Mouse (Mus musculus) layer of hippocampus, postnatal 25 days (tissue): Measurements from ENCODE around the gene Gm5152. TPM values are rescaled to one million over a fixed set of nuclear protein-coding genes. Genes with fewer than 3 reads are reported as not detected.
"Not testable (repeated sequence)": the region's sequence is repeated elsewhere in the genome, so short reads cannot be mapped to it uniquely, and the experiment has no call there.

Source experiments
- DNase-seq, 2 experiments: peaks; one replicate each; pipeline ENCODE4 v3.0.0; 2022; ENCODE audit warnings: mixed read lengths in 2 of 2, low spot score in 1 of 2; ENCODE audit errors: extremely low spot score in 1 of 2
- total RNA-seq, 2 experiments: library from RNA; stranded (reverse); gene quantifications; 2 replicates each; pipeline ENCODE4 v1.2.3; 2021

Gene Gm5152
- total RNA-seq = not detected

DNA sequence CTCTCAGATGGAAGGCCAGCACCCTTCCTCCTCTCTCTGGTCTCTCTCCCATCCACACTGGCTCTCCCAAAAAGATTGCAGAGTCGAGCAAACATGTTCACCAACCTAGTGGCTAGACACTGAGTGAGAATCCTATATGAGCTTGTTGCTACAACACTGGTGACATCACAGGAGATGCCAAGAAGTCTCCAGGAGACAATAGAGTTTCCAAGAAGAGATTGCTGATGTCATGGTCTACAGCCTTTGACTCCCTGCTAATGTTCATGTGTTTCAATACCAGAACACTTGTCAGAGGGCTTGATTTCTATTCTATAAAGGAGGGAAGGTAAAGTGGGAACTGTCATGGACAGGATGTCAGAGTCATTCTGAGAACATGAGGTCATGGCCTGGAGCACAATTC lies at the start of gene Gm5152:
Gene Gm5152, minus strand, starts transcription at position 101 of the 400 bp plus-strand sequence.
- not testable (repeated sequence) for DNase-seq

DNA sequence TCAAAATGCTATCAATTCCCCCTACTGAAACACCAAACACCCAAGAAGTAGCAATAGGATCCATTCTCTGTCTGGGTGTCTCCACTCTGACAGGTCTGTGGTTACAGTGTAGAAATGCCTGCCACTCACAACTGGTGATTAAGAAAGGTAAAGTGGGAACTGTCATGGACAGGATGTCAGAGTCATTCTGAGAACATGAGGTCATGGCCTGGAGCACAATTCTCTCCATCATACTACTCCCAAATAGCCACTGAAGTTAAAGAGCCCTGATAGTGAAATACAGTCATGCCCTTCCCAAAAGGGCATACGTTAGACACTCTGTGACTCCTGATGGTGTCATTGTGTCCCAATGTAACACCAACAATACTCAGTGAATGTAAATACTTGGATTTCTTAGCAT lies 8.4 kb upstream of the Gm5152 start:
- not testable (repeated sequence) for DNase-seq

DNA sequence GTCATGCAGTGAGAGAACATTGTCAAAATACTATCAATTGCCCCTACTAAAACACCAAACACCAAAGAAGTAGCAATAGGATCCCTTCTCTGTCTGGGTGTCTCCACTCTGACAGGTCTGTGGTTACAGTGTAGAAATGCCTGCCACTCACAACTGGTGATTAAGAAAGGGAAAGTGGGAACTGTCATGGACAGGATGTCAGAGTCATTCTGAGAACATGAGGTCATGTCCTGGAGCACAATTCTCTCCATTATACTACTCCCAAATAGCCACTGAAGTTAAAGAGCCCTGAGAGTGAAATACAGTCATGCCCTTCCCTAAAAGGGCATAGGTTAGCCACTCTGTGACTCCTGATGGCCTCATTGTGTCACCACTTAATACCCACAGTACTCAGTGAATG lies 556 bp downstream of the Gm5152 start:
- not testable (repeated sequence) for DNase-seq

DNA sequence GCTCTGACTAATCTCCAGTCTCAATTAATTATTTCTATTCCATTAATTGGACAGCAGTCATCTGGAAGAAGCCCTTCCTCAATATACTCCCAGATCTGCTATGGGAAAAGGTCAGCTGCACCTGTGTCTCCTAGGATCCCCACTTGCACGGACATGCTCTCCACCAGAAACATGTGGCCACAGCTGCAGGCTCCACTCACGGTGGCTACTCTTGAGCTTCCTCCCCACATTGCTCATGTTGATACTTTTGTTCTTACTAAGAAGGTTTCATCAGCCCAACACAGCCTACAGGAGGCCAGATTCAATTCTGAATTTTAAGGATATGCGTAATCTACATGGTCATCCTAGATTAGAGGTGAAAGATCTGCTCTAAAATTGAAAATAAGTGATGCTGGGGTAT lies 5.9 kb downstream of the Gm5152 start:
- DNase-seq = not testable (repeated sequence)

DNA sequence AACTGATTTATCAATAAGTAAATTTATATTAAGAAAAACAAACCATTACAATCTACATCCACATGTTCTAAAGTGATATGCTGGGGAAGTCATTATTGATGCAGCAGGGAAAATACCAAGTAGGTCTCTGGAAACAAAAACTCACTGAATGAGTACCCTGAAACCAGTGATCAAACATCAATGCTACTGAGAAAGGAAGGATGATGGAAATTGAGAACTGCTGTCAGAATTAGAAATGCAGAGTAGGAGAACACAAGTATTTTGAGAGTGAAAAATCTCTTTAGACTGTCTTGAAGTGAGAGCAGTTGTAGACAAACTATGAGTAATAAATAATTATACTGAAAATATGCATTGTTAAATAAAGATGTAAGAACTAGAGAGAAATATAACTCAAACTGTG lies 26.0 kb downstream of the Gm5152 start:
- DNase-seq = no peak

DNA sequence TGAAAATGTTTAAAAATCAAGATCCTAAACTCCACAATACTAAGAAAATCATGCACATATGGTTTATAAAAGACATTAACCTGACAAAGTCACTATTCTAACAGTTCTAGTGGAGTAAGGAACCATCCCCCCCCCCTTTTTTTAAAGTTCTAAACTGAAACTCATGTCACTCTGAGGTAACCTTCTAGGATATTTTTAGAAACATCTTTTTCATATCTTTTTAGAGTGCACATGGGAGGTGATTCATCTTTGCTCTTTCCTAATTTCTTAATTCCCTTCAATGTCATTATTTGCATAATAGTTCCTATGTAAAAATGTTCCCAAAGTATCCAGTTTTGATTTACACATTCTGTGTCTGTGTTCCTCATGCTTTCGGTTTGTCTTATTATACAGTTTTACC lies 43.3 kb downstream of the Gm5152 start:
- no peak for DNase-seq

DNA sequence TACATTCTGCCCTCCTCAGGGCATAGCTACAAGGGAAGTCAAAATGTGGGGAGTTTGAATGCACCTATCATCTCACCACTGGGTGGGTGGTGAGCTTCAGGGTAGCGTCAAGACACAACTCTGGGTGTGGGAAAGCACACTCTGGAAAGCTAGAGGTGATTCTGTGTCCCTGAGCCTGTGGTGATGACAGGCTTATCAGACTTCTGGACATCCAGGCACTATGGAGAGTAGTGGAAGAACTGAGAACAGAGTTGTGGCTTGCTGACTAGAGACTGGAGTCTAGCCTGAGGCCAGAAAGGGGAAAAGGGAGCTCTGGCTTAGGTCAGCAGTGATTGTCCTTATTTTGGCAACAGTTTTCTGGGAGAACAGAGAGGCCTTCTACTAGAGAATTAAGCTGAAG lies 49.4 kb downstream of the Gm5152 start:
- DNase-seq = no peak
